Mouse (Mus musculus): ENCODE results near the gene Trnp1.

DNA sequence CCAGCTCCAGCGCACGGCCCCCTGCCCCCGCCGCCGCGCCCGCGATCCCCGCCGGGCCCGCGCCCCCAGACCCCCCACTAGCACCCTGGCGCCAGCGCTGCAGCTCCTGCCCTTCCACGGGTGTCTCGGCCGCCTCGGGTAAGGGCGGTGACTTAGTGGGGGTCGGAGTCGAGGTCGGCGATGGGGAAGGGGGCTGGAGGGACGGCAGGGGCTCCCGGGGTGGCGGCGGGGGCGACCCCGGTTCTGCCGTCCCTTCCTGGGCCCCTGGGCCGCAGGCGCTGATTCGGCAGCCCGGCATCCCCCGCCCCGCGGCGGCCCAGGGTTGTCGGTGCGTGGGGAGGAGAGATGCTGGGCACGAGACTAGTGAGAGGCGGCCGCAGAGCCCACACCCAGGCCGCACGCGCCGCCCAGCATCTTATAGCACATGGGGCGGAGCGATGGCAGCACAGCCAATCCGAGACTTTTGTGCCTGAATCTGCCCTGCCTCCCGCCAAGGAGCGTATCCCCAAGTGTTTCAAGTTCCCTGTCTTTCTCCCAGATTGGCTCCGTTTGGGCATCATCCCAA, at the start of gene Trnp1:
- TF ChIP-seq CEBPB (IDR thresholded peaks at IDR 0.05; ENCODE audit: insufficient read depth, poor library complexity, severe bottlenecking) (no peak), POLR2A (IDR thresholded peaks at IDR 0.05; ENCODE audit: insufficient read length, low read depth) (no peak), TCF3 (IDR thresholded peaks at IDR 0.05; ENCODE audit: insufficient read length, low read depth) (no peak), TCF12 (IDR thresholded peaks at IDR 0.05; ENCODE audit: insufficient read depth, poor library complexity, severe bottlenecking) (no peak), SRF (IDR thresholded peaks at IDR 0.05; ENCODE audit: control insufficient read depth, insufficient read length, low read depth) (no peak), USF1 (IDR thresholded peaks at IDR 0.05; ENCODE audit: low read depth) (no peak), E2F4 (IDR thresholded peaks at IDR 0.05; ENCODE audit: insufficient read depth) (no peak), MAX (IDR thresholded peaks at IDR 0.05; ENCODE audit: low read depth) (no peak)
